Mouse (Mus musculus) ES-E14 (cell line): Measurements from ENCODE around the gene Tanc2.

Source experiments
- CHD2 ChIP-seq: IDR thresholded peaks from 2 replicates; pipeline ENCODE4 v1.6.1; 2014; ENCODE audit warnings: mild to moderate bottlenecking, low read depth, low read length, inconsistent platforms
- HCFC1 ChIP-seq: IDR thresholded peaks from 2 replicates; pipeline ENCODE4 v1.6.1; 2012; ENCODE audit warnings: low read length, inconsistent platforms, borderline replicate concordance; ENCODE audit not compliant: insufficient read depth
- MAFK ChIP-seq: IDR thresholded peaks from 2 replicates; pipeline ENCODE4 v1.6.1; 2014; ENCODE audit warnings: mild to moderate bottlenecking, low read depth, low read length, inconsistent platforms; ENCODE audit not compliant: insufficient read depth
- ZC3H11A ChIP-seq: IDR thresholded peaks from 2 replicates; pipeline ENCODE4 v1.6.1; 2012; ENCODE audit warnings: low read depth, mild to moderate bottlenecking, inconsistent platforms, low read length, borderline replicate concordance
- ZNF384 ChIP-seq: IDR thresholded peaks from 2 replicates; pipeline ENCODE4 v1.6.1; 2012; ENCODE audit warnings: low read depth, low read length, inconsistent platforms

DNA sequence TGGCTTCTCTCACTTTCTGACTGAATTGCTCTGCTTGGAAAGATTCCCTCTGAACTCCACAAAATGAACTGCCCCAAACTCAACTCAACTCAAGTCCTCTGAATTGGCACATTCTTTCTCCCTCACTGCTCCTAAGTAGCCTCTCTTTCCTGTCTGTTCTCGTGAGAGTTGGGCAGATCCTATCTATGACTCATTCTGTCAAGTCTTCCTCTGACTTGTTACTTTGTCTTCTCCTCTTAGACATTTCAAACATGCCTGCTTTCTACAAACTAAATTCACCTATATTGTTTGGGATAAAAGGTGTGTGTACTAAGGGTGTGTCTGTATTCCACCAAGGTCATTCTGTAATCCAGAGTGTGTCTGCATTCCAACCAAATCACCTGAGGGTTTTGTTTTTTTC, 309.4 kb downstream of the Tanc2 start:
- TF ChIP-seq ZNF384 (no peak), MAFK (no peak), CHD2 (peak; percentile 87), HCFC1 (no peak), ZC3H11A (no peak)
